Mouse (Mus musculus): ENCODE data around the gene Dcp1b.

Gene Dcp1b

GRCm38 (mm10) chr6:119175078-119175853 is at the start of gene Dcp1b:
Dcp1b (plus strand) TSS chr6:119175253.
- peak; percentile 94 for DNase-seq (ENCODE audit: low read depth, low spot score)

DNA sequence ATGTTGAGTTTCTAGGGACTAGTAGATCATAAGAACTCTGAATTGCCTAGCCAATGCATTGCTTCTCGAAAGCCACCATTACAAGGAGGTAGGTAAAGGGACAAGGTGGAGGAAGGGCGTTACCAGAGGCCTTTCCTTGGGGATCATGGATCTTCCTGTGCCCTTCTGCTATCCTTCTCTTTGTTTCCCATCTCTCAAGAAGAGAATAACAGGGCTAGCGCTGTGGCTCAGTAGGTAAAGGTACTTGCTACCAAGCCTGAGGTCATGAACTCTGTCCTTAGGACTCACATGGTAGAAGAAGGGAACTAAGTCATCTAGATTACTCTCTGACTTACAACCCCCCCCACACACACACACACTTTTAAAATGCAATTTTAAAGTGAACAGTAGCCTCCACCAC is 48.1 kb upstream of the Dcp1b start:
- DNase-seq (ENCODE audit: low read depth, low spot score) = no peak

DNA sequence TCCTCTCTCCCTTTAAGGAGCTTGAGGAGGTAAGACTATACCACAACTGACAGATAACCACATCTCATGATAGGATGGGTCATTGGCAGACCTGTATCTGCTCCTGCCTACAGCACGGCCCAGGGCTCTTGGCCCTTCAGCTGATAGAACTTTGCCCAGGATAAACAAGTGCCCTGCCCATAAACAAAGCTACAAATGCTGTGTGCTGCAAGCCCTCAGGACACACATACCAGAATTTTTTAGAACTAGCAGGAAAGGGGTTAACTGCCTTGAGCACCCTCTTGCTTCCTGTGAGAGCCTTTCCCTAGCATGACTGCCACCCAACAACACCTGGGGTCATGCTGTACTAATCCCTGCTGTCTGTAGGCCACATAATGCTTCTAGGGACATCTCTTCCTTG is 47.0 kb upstream of the Dcp1b start:
- no peak for DNase-seq (ENCODE audit: low read depth, low spot score)

DNA sequence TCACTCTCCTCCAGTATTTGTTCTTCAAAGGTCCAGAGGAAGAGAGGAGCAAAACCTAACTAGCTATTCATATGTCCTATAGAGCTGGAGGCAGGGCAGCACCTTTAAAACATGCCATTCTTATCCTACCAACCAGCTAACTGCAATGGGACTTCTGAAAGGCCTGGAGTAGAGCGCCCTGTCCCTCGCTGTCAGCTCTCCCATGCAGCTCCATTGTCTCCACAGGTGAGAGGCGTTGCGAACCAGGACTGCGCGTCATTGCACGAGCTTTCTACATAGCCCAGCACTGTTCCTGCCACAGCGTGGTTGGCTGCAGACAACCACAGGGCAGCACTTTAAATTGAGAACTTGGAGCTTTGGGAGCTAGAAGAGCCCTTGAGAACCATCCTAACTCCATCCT is 46.5 kb upstream of the Dcp1b start:
- DNase-seq (ENCODE audit: low read depth, low spot score) = no peak

DNA sequence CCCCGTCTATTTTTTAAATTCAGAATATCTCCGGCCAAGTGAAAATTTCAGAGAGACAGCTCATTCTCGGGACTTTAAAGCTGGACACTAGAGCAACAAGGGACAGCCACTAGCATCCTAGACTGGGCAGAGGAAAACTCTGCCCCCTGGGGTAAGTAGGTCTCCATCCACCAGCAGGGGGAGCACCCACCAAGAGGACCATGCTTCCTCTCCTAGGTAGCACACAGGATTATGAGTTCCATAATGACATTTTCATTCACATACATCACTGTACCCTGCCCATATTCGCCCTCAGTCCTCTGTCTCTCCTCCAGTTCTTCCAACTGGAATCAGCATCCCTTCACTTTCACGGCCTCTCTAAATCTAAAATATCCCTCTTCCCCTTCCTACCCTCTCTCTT is 45.4 kb upstream of the Dcp1b start:
- peak; percentile 27 for DNase-seq (ENCODE audit: low read depth, low spot score)

DNA sequence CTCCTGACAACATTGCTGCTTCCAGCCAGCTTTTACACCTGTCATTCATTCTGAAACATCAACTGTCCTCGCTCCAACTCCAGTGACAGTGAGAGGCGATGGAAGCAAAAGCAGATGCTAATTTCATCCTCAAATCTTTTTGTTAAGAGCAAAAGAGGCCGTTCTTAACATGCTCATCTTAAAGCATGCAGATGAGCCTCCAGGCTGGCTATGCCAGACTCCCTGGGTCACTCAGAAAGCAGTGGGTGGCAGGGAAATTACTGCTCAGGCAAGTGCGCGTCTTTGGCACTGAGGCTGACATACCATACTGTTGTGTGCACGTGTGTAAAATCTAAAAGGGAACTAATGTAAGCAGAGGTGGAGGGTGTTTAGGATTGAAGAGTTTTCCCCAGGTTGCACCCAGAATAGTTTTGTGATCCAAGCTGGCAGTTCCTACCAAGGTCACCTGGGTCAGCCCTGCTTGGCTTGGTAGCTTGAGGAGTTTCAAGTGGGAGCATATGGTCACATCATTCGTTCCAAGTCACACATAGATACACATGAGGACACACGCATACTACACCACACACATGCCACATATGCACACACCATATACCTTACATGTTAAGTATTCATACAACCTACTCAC is 42.8 kb upstream of the Dcp1b start:
- DNase-seq (ENCODE audit: low read depth, low spot score) = no peak

DNA sequence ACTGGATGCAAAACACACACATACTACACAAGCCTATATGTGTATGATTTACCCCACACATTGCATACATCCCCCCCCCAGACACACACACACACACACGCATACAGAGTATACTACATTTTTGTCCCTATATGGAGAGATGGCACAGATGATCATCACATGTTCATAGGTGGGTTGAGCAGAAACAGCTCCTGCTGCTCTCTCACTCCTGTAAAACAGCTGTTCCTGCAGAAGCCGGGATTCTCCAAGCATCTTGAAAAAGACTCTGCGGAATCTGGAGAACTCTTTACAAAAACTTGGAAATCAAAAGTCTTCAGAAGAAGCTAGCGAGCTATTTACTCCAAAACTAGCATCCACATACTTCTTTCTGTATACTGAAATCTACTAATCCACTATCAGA is 42.2 kb upstream of the Dcp1b start:
- no peak for DNase-seq (ENCODE audit: low read depth, low spot score)

- no peak for DNase-seq (ENCODE audit: low read depth, low spot score)
These were observed 37.3 kb upstream of the Dcp1b start for GRCm38 (mm10) chr6:119137768-119138167.

- DNase-seq (ENCODE audit: low read depth, low spot score) = no peak
These were observed 35.5 kb upstream of the Dcp1b start for GRCm38 (mm10) chr6:119139561-119139960.

GRCm38 (mm10) chr6:119145109-119145508 is 29.9 kb upstream of the Dcp1b start:
- DNase-seq (ENCODE audit: low read depth, low spot score) = no peak

GRCm38 (mm10) chr6:119165677-119166076 is 9.4 kb upstream of the Dcp1b start:
- no peak for DNase-seq (ENCODE audit: low read depth, low spot score)

GRCm38 (mm10) chr6:119174307-119175074 is 562 bp upstream of the Dcp1b start:
- no peak for DNase-seq (ENCODE audit: low read depth, low spot score)

DNA sequence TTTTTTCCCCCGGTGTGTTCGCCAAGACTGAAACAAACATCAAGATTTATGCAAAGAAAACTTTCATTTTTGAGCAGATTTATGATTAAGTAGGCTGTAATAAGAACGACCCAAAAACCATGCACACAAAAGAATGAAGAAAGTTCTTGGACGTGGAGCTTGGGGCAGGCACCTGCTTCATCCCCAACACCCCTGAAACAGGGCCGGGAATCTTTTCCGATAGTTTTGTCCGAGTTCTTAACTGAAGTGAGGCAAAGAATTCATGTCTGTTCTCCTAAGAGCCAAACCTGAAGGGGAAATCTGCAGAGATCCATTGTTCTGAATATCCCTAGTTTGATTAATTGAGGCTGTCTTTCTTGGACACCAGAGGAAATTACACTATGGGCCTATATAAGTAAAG is 1.1 kb downstream of the Dcp1b start:
- no peak for DNase-seq (ENCODE audit: low read depth, low spot score)

- no peak for DNase-seq (ENCODE audit: low read depth, low spot score)
These were observed 2.0 kb downstream of the Dcp1b start for GRCm38 (mm10) chr6:119177101-119177500.

GRCm38 (mm10) chr6:119180188-119180587 is 5.1 kb downstream of the Dcp1b start:
- no peak for DNase-seq (ENCODE audit: low read depth, low spot score)

- DNase-seq (ENCODE audit: low read depth, low spot score) = no peak
These were observed 7.2 kb downstream of the Dcp1b start for GRCm38 (mm10) chr6:119182211-119182610.

DNA sequence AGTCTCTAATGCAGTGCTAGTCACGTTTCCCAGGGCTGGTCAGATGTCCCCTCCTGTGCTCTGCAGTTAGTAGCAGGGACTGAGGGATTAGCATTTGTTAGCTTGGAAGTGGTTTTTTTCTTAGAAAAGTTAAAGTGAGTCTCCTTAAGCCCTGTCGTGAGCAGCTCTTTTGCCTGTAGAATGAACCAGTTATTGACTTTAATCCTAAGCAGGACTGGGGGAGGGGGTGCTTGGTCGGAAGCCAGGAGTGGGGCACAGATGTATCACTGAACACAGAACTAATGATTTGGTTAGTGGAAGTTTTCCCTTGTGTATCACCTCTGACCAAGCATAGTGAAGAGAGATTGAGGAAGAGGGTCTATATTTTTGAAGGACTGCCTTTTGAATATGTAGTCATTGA is 8.7 kb downstream of the Dcp1b start:
- no peak for DNase-seq (ENCODE audit: low read depth, low spot score)

GRCm38 (mm10) chr6:119186658-119187057 is 11.6 kb downstream of the Dcp1b start:
- peak; percentile 25 for DNase-seq (ENCODE audit: low read depth, low spot score)

GRCm38 (mm10) chr6:119187631-119188030 is 12.6 kb downstream of the Dcp1b start:
- DNase-seq (ENCODE audit: low read depth, low spot score) = no peak

GRCm38 (mm10) chr6:119191478-119191877 is 16.4 kb downstream of the Dcp1b start:
- DNase-seq (ENCODE audit: low read depth, low spot score) = no peak

GRCm38 (mm10) chr6:119193571-119194154 is 18.6 kb downstream of the Dcp1b start:
- DNase-seq (ENCODE audit: low read depth, low spot score) = no peak

DNA sequence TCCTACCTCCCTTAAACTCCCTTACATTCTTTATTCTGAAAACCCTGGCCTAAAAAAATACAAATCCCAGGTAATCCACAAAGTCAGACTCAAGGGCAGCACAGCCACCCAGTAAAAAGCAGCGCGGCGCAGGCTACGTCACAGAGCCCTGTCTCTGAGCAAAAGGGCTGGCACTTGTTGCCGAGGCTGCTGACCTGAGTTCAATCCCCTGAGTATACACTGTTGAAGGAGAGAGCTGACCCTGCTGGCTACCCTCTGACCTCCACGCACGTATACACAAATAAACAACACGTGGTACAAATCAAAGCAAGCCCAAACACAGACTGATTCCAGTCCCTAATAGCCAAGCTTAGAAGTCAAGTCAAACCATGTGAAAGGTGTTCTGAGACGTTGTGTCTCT is 19.1 kb downstream of the Dcp1b start:
- no peak for DNase-seq (ENCODE audit: low read depth, low spot score)

Measured in R1 (cell line).